Mouse (Mus musculus) heart, postnatal 0 days (tissue): ENCODE results near the gene Rptor.

ENCODE experiments used
- CTCF ChIP-seq: IDR thresholded peaks from 2 replicates; pipeline ENCODE4 v1.5.1; 2016; ENCODE audit warnings: antibody characterized with exemption, control low read depth, low read depth
- EP300 ChIP-seq: IDR thresholded peaks from 2 replicates; pipeline ENCODE4 v1.6.1; 2016; ENCODE audit warnings: antibody characterized with exemption, low read depth

DNA sequence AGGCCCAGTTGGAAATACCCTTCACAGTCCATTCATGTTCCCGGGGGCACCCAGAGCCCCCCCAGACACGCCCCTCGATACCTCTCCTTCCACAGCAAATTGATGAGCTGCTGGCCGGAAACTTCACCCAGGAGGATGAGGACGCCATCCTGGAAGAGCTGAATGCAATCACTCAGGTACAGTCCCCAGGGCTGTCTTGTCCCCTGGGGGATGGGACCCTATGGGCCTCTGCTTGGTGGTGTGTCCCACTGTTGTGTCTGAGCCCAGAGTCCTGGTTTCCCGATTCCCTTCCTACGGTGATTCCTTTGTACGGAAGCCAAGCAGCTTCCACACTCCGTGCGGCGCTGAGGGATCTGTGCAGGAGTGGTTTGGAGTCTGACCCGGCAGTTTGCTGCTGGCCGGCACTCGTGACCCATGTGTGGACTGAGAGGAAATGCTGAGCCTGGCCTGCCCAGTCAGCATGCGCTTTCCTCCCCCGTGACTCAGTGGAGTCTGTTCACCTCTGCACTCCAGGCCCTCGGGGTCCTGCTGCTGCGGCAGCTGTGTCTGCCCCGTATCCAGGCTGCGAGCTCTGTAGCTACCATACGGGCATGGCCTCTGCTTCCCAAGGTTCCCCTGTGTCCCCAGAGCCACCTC is 314.2 kb downstream of the Rptor start:
- TF ChIP-seq CTCF (no peak), EP300 (no peak)
